Mouse (Mus musculus): ENCODE data around the gene Sult5a1.

GRCm38 (mm10) chr8:123203571-123203970, 45.5 kb upstream of the Sult5a1 start:
- TF ChIP-seq CTCF (IDR thresholded peaks at IDR 0.05; ENCODE audit: insufficient read depth, low read depth, low read length) (no peak), POLR2A (IDR thresholded peaks at IDR 0.05; ENCODE audit: insufficient read depth, low read depth, low read length) (no peak)
